Mouse (Mus musculus) heart, adult 2 months (tissue): Measurements from ENCODE around the gene Akap11. TPM values are rescaled to one million over a fixed set of nuclear protein-coding genes. Genes with fewer than 3 reads are reported as not detected.
A peak's percentile ranks its signal among the peaks of the same experiment; 100 is the strongest.

Experiments used
- DNase-seq, 2 experiments: peaks; one replicate each; pipeline ENCODE4 v3.0.0; 2021
- H3K27ac ChIP-seq: fragments of 200-600 bp; 2 replicates; pipeline ENCODE4 v1.8.1; 2022
- H3K27me3 ChIP-seq: fragments of 200-500 bp; 2 replicates; pipeline ENCODE4 v1.6.1; 2012; ENCODE audit warnings: mild to moderate bottlenecking, low read length, inconsistent platforms, mixed read lengths; ENCODE audit not compliant: control insufficient read depth, insufficient read depth
- H3K36me3 ChIP-seq: fragments of 200-500 bp; 2 replicates; pipeline ENCODE4 v1.6.1; 2012; ENCODE audit warnings: low read length, inconsistent platforms; ENCODE audit not compliant: control insufficient read depth, insufficient read depth
- H3K4me1 ChIP-seq: fragments of 200-500 bp; 2 replicates; pipeline ENCODE4 v1.6.1; 2011; ENCODE audit warnings: low read length; ENCODE audit not compliant: control insufficient read depth, insufficient read depth
- H3K4me3 ChIP-seq: fragments of 200-600 bp; 2 replicates; pipeline ENCODE4 v1.8.1; 2022
- H3K79me2 ChIP-seq: fragments of 200-500 bp; replicated peaks from 2 replicates; pipeline ENCODE4 v1.6.1; 2012; ENCODE audit warnings: mild to moderate bottlenecking, inconsistent platforms, low read length, moderate library complexity, mixed read lengths; ENCODE audit not compliant: control insufficient read depth, insufficient read depth
- H3K9ac ChIP-seq: fragments of 200-500 bp; 2 replicates; pipeline ENCODE4 v1.6.1; 2012; ENCODE audit warnings: low read depth, mild to moderate bottlenecking, control low read depth, inconsistent platforms, low read length, mixed read lengths
- CTCF ChIP-seq: fragments of 200-600 bp; IDR thresholded peaks from 2 replicates; pipeline ENCODE4 v1.8.1; 2022; ENCODE audit warnings: antibody characterized with exemption, mild to moderate bottlenecking, moderate library complexity
- EP300 ChIP-seq: fragments of 200-500 bp; IDR thresholded peaks from 2 replicates; pipeline ENCODE4 v1.6.1; 2011; ENCODE audit warnings: low read depth, low read length, control low read depth; ENCODE audit not compliant: insufficient read depth
- POLR2A ChIP-seq: fragments of 200-500 bp; IDR thresholded peaks from 2 replicates; pipeline ENCODE4 v1.6.1; 2011; ENCODE audit warnings: mild to moderate bottlenecking, low read depth, low read length, control low read depth; ENCODE audit not compliant: insufficient read depth
- WGBS: fragments of 180-500 bp; shearing (Covaris S2); methylation state at CpG from one replicate; pipeline ENCODE4 v1.1.7; 2018; 5-methylcytosine and 5-hydroxymethylcytosine counted together
- intact Hi-C: fragments of 180-260 bp; cut with DNase I; formaldehyde crosslinking; loops from one replicate; pipeline ENCODE4 v1.15.1; 2025
- polyA plus RNA-seq: library from polyadenylated mRNA; depleted of rRNA; stranded (reverse); fragments of >200 nt; gene quantifications from 2 replicates; pipeline ENCODE4 v1.2.3, GENCODE M21; 2012
- total RNA-seq, 2 experiments: library from RNA; stranded (reverse); gene quantifications; 2 replicates each; pipeline ENCODE4 v1.2.3; 2021

Gene Akap11
- total and polyA plus RNA-seq, 3 experiments, result 6.1 to 35.5 (median 31.2) TPM

GRCm38 (mm10) chr14:78525611-78526457 lies 10.8 kb downstream of the Akap11 start:
- peaks cover 6% of the 10 kb centered on the region; the same call in 1 of the 2 replicates for H3K79me2 ChIP-seq
- TF ChIP-seq EP300 (no peak), POLR2A (no peak), CTCF (no peak)
- DNase-seq, result no peak
- H3K36me3 ChIP-seq, result peaks cover 35% of the 10 kb centered on the region
- no peak overlapping the region for H3K27ac ChIP-seq
- H3K27me3 ChIP-seq, result no peaks in the 10 kb centered on the region
- WGBS, result 92% methylated on average over 3 of the region's 3 CpGs
- no peak overlapping the region for H3K9ac ChIP-seq
- no peak overlapping the region for H3K4me3 ChIP-seq
- intact Hi-C loops, result no loop called here
- H3K4me1 ChIP-seq, result peaks cover 18% of the 10 kb centered on the region

- intact Hi-C loops, result no loop called here
- H3K9ac ChIP-seq, result no peak overlapping the region
- 85% methylated on average over 2 of the region's 2 CpGs for WGBS
- no peaks in the 10 kb centered on the region for H3K27me3 ChIP-seq
- H3K27ac ChIP-seq, result no peak overlapping the region
- H3K4me3 ChIP-seq, result no peak overlapping the region
- DNase-seq, result no peak
- H3K79me2 ChIP-seq, result peaks cover 3% of the 10 kb centered on the region; the same call in 1 of the 2 replicates
- peaks cover 29% of the 10 kb centered on the region for H3K36me3 ChIP-seq
- H3K4me1 ChIP-seq, result peaks cover 15% of the 10 kb centered on the region
- TF ChIP-seq CTCF (peak; percentile 40), POLR2A (no peak)
Measured at GRCm38 (mm10) chr14:78525059-78525458, 11.5 kb downstream of the Akap11 start.

GRCm38 (mm10) chr14:78510713-78511112 lies 25.9 kb downstream of the Akap11 start:
- Histone ChIP-seq H3K27ac (no peak overlapping the region), H3K27me3 (no peaks in the 10 kb centered on the region), H3K9ac (no peak overlapping the region), H3K36me3 (peaks cover 26% of the 10 kb centered on the region), H3K4me1 (no peaks in the 10 kb centered on the region; the same call in 1 of the 2 replicates), H3K4me3 (no peak overlapping the region), H3K79me2 (no peaks in the 10 kb centered on the region; the same call in 1 of the 2 replicates)
- intact Hi-C loops, result no loop called here
- 86% methylated on average over 9 of the region's 9 CpGs for WGBS
- TF ChIP-seq EP300 (no peak), CTCF (no peak), POLR2A (no peak)
- DNase-seq, result no peak

- Histone ChIP-seq H3K4me1 (no peaks in the 10 kb centered on the region; the same call in 1 of the 2 replicates), H3K36me3 (peaks cover 26% of the 10 kb centered on the region), H3K27me3 (no peaks in the 10 kb centered on the region), H3K79me2 (no peaks in the 10 kb centered on the region; the same call in 1 of the 2 replicates), H3K27ac (no peak overlapping the region), H3K4me3 (no peak overlapping the region), H3K9ac (no peak overlapping the region)
- TF ChIP-seq CTCF, result no peak
- TF ChIP-seq EP300, result no peak
- TF ChIP-seq POLR2A, result no peak
- 88% methylated on average over 6 of the region's 6 CpGs for WGBS
- DNase-seq, result no peak
- intact Hi-C loops, result no loop called here
Measured at GRCm38 (mm10) chr14:78509791-78510190, 26.8 kb downstream of the Akap11 start.

- Histone ChIP-seq H3K4me3 (no peak overlapping the region), H3K27me3 (no peaks in the 10 kb centered on the region), H3K36me3 (peaks cover 4% of the 10 kb centered on the region; the same call in 1 of the 2 replicates), H3K79me2 (no peaks in the 10 kb centered on the region), H3K4me1 (no peaks in the 10 kb centered on the region), H3K27ac (no peak overlapping the region), H3K9ac (no peak overlapping the region)
- intact Hi-C loops, result no loop called here
- 0 out of 2 replicates have a peak, but pooled peaks have one; percentile 21 for TF ChIP-seq CTCF
- no peak for TF ChIP-seq EP300
- WGBS, result 73% methylated on average over 3 of the region's 3 CpGs
- no peak for DNase-seq
Measured at GRCm38 (mm10) chr14:78500578-78500977, 36.0 kb downstream of the Akap11 start.

GRCm38 (mm10) chr14:78496691-78497090 lies 39.9 kb downstream of the Akap11 start:
- DNase-seq, result no peak
- Histone ChIP-seq H3K4me3 (no peak overlapping the region), H3K27ac (no peak overlapping the region), H3K27me3 (no peaks in the 10 kb centered on the region), H3K36me3 (peaks cover 4% of the 10 kb centered on the region; the same call in 1 of the 2 replicates), H3K4me1 (no peaks in the 10 kb centered on the region), H3K79me2 (no peaks in the 10 kb centered on the region), H3K9ac (no peak overlapping the region)
- intact Hi-C loops, result no loop called here
- WGBS, result 93% methylated on average over 4 of the region's 4 CpGs
- TF ChIP-seq POLR2A (no peak), EP300 (no peak), CTCF (no peak)
